Mouse (Mus musculus) gastrocnemius, postnatal 4 days (tissue): ENCODE results near the gene Steap2. TPM values are rescaled to one million over a fixed set of nuclear protein-coding genes. Genes with fewer than 3 reads are reported as not detected.

Experiments
- DNase-seq, 2 experiments: peaks; one replicate each; pipeline ENCODE4 v3.0.0; 2021 to 2022; ENCODE audit warnings: low spot score in 2 of 2, mixed read lengths in 2 of 2
- total RNA-seq, 2 experiments: library from RNA; stranded (reverse); gene quantifications; 2 replicates each; pipeline ENCODE4 v1.2.3; 2021

Gene Steap2
- total RNA-seq, 2 experiments from 2014 or later: 2.5 to 2.7 TPM

DNA sequence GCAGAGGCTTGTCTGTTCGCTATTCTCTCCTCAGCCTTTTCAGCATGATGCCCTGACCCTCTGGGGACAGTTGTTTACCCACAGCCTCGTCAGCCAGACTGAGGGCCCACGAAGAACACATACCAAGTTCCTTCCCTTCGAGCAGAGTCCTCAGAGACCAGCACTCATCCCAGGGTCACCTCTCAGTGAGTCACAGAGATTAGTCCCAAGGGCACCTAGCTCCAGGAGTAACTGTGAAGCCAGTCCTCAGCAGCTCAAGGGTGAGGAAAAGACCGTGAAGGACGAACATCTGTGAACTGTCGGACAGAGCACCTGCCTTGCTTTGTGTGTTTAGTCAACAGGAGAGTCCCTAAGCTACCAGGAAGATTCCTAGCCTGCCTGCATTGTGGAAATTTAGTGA is 25.5 kb downstream of the Steap2 start:
- no peak for DNase-seq

- DNase-seq: no peak
These were observed 29.9 kb downstream of the Steap2 start for GRCm38 (mm10) chr5:5664371-5664926.

DNA sequence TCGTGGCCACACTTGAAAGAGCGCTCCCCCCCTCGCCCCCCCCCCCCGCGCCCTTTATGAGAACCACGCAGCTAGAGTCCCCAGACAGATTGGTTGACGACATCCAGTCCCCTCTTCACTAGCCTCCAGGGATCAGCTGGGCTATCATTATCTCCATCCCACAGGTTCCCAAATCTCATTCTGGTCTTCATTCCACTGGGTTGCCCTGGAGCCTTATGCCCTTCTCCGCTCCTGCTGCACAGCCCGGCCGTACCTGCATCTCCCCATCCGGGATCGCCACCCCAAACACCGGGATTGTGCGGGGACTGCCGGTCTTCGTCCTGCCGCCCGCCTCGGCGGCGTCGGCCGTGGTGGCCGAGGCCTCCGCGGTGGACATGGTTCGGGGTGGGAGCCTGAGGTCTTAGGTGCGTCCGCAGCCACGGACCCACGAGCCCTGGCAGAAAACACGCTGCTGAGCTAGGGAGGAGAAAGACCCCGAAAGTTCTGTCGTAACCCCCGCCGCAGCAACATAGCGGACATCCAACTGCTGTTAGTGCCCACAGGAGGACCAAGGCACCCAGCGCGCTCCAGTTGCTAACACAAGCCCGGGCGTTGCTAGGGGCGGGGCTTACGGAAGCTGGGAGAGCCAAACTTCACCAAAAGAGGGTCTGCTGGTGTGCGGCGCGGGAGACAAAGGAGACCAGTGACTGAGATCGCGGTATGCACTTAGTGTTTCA is 30.6 kb downstream of the Steap2 start, which contains the start of gene Cfap69:
Gene Cfap69, minus strand, starts transcription at position 585 of the 716 bp plus-strand sequence.
- DNase-seq: peak; percentile 44 to 75

DNA sequence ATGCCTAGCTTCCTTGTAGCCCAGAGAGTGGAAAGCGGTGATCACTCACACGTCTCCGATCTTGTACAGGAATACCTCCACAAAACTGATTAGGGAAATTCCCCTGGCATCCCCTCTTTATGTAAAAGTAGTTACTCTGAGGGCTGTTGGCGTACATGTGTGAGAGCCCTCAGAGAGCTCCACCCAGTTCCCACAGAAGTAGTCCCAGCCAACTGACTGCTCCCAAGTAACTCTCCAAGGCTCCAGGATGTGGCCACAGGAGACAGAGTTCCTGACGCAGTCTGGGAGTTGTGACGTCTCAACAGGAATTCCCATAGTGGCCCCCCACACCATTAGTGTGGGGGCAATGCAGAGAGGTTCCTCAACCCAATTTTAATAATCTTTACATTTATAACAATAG is 31.3 kb downstream of the Steap2 start:
- DNase-seq: no peak

DNA sequence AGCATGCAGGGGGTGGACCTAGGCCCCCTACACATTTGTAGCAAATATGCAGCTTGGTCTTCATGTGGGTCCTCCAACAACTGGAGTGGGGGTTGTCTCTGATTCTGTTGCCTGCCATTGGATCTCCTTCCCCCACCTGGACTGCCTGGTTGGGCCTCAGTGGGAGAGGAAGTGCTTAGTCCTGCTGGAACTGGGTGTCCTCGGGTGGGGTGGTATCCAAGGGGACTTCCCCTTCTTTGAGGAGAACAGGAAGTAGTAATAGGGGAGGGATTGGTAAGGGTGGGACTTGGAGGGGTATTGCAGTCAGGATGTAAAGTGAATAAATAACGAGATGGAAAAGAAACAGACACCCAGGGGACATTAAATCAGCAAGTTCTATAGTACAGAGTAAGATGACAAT is 35.7 kb downstream of the Steap2 start:
- no peak for DNase-seq

DNA sequence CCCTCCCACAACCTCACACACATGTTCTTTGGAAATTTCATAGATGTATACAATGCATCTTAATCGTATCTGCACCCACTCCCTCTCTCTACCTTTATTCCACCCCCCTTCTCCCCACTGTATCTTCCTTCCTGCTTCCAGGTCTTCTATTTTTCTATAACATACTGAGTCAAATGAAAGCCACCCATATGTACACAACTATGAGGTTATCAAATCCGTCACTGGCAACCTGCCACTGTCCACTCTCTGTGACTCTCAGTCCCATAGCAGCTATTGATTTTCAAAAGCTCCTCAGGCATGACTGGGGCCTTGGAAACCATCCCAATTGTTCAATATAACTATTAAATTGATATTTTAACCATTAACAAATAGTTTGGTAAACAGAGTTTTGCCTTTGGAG is 36.4 kb downstream of the Steap2 start:
- DNase-seq: no peak

- peak in 1 of 2 experiments; percentile 19 for DNase-seq
These were observed 45.4 kb downstream of the Steap2 start for GRCm38 (mm10) chr5:5648817-5649569.

DNA sequence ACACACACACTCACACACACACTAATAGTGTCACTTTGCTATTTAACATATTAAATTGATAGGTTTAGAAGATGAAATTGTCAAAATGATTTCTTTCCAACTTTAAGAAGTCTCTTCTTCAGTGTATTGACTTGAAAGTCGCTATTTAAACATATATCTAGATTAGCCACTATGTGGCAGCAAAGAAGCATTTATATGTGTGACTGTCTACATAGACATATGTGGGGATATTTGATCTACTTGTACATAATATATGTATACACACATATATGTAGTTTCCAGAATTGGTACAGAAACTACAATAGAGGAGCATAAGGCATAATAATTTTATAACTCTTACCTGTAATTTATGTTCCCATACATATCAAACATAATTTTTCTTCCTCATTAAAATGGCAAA is 48.2 kb downstream of the Steap2 start:
- DNase-seq: no peak

- DNase-seq: no peak
These were observed 55.9 kb downstream of the Steap2 start for GRCm38 (mm10) chr5:5638496-5638895.

DNA sequence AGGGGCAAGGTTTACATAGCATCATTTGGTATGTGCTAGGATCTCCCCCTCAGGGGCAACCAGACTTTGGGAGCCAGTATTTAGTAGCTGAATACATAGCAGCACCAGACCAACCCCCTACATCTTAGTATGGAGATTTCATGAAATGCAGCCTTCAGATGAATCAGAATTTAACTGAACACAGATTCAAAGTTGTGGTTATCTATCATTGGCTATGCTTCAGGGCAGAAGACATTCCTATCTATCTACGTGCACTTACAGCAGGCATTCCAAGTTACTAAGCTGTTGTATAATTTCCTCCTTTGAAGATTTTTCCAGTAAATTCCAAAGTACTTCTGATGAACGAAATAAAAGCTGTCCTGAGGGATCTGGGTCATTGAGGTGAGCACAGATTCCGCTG is 68.9 kb downstream of the Steap2 start:
- DNase-seq: no peak

GRCm38 (mm10) chr5:5618329-5618728 is 76.0 kb downstream of the Steap2 start:
- DNase-seq: no peak

Other genes with a start within 250 kb of the Steap2 start
- gene 1700015F17Rik, start 215.4 kb downstream of the Steap2 start, total RNA-seq: not detected
- gene Cldn12, start 179.6 kb downstream of the Steap2 start, total RNA-seq: 10 to 100 TPM; 12.2 to 12.4 TPM
- gene Gtpbp10, start 135.0 kb downstream of the Steap2 start, total RNA-seq: 1 to 10 TPM; 9.0 to 9.4 TPM
- under 1 TPM in 1 of 2 experiments, not detected in 1; 0.22 TPM for gene Gm8773, start 120.8 kb downstream of the Steap2 start, total RNA-seq
- gene Cfap69, start 30.3 kb downstream of the Steap2 start, total RNA-seq: 1 to 10 TPM in 1 of 2 experiments, under 1 TPM in 1; 0.74 to 1.6 TPM
- under 1 TPM; 0.76 to 0.80 TPM for gene Steap1, start 54.7 kb upstream of the Steap2 start, total RNA-seq